In the genomic region with DNA sequence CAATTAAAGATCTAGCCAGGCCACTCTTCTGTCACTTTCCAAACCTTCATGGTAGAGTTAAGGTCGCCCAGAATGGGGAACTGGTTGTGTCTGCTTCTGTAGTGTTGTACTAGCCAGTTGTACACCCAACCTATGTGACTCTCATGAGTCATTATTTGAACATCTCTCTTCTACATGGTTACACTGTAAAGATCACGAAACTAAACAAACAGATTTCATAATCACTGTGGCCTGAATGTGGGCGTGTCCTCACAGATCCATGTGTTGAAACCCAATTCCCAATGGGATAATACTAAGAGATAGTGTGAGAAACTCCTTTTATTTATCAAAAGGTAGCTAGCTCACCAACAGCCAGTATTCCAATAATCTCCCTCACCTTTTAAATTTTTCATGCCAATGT, we compare ENCODE assay signal across 30 mouse cellular contexts. TPM values are rescaled to one million over a fixed set of nuclear protein-coding genes. Genes with fewer than 3 reads are reported as not detected.
A peak's percentile ranks its signal among the peaks of the same experiment; 100 is the strongest.
DNase-seq lines count a peak whose midpoint lies in the region; ATAC-seq and TF ChIP-seq lines count a peak whose summit lies in the region.
"Had no signal": no experiment of that assay in that cellular context is flagged by ENCODE, and none has a peak within 500 bp of the region (broad histone marks: within the 10 kb centered on the region; RNA-seq: fewer than 3 reads in every experiment).

No protein-coding gene starts in this region.

- H3K9me3 ChIP-seq in liver, embryonic 13.5 days (replicated peaks): no peaks in the 10 kb centered on the region
- peaks cover 3% of the 10 kb centered on the region; the same call in 1 of the 2 replicates for H3K9me3 ChIP-seq in kidney, embryonic 15.5 days (replicated peaks)
- H3K9me3 ChIP-seq: heart, embryonic 10.5 days; heart, embryonic 15.5 days; midbrain, embryonic 15.5 days had no signal

- H3K27me3 ChIP-seq in liver, embryonic 13.5 days: 0 out of 2 replicates have a peak, but pooled peaks cover 5% of the 10 kb centered on the region
- no peaks in the 10 kb centered on the region for H3K27me3 ChIP-seq in myocyte (ENCODE audit: control insufficient read depth, insufficient read depth, insufficient read length)
- no peaks in the 10 kb centered on the region for H3K27me3 ChIP-seq in kidney, embryonic 15.5 days
- H3K27me3 ChIP-seq: CH12.LX; heart, embryonic 15.5 days; limb, embryonic 13.5 days; midbrain, embryonic 15.5 days had no signal

- no peak for ATAC-seq in liver, embryonic 13.5 days (ENCODE audit: low read depth)
- ATAC-seq in kidney, embryonic 15.5 days (replicated peaks; ENCODE audit: low FRiP score): no peak
- ATAC-seq: forebrain, embryonic 14.5 days; hindbrain, embryonic 16.5 days; intestine, embryonic 16.5 days; midbrain, embryonic 15.5 days had no signal

- 55% methylated on average over 3 of the region's 3 CpGs for WGBS in liver, embryonic 13.5 days (ENCODE audit: insufficient replicate concordance)
- WGBS in kidney, embryonic 15.5 days: 80% methylated on average over 3 of the region's 3 CpGs

- H3K27ac ChIP-seq in liver, embryonic 13.5 days: peak overlapping the region; percentile 52; the same call in 1 of the 2 replicates
- H3K27ac ChIP-seq in kidney, embryonic 15.5 days: no peak overlapping the region
- H3K27ac ChIP-seq: heart, embryonic 15.5 days; limb, embryonic 13.5 days; midbrain, embryonic 15.5 days had no signal

- no peak for DNase-seq in liver, embryonic 13.5 days
- DNase-seq in liver (no peak), 3T3-L1 (ENCODE audit: low read depth, low spot score) (peak; percentile 34), NIH3T3 (ENCODE audit: low read depth) (peak; percentile 55)
- DNase-seq in ovary, postnatal 10 days (ENCODE audit: low spot score): no peak
- DNase-seq: B cell, adult 2 months; cerebellum, adult 9-10 months; cerebellum, postnatal 36 days; gastrocnemius, postnatal 14 days; heart, adult 11 months; kidney, adult 9 months; kidney, postnatal 14 days; layer of hippocampus, adult 9-11 months; right cerebral cortex, adult 18-20 months; right cerebral cortex, postnatal 4 days had no signal

- no peaks in the 10 kb centered on the region for H3K36me3 ChIP-seq in liver, embryonic 13.5 days
- no peaks in the 10 kb centered on the region for H3K36me3 ChIP-seq in myocyte (ENCODE audit: control insufficient read depth, insufficient read depth)
- no peaks in the 10 kb centered on the region for H3K36me3 ChIP-seq in kidney, embryonic 15.5 days
- H3K36me3 ChIP-seq: heart, embryonic 10.5 days; heart, embryonic 15.5 days; limb, embryonic 13.5 days; midbrain, embryonic 15.5 days had no signal

- TF ChIP-seq POLR2A in myocyte (IDR thresholded peaks at IDR 0.05; ENCODE audit: insufficient read length, low read depth): no peak

- H3K4me3 ChIP-seq in liver, embryonic 13.5 days (replicated peaks): no peak overlapping the region
- no peak overlapping the region for H3K4me3 ChIP-seq in myocyte
- no peak overlapping the region for H3K4me3 ChIP-seq in kidney, embryonic 15.5 days (replicated peaks)
- H3K4me3 ChIP-seq: heart, embryonic 10.5 days; heart, embryonic 15.5 days; limb, embryonic 13.5 days; midbrain, embryonic 15.5 days had no signal

- H3K79me2 ChIP-seq in myocyte (ENCODE audit: control insufficient read depth, insufficient read depth): no peaks in the 10 kb centered on the region

- no peak overlapping the region for H3K4me2 ChIP-seq in liver, embryonic 13.5 days
- H3K4me2 ChIP-seq in myocyte (ENCODE audit: low read depth): no peak overlapping the region
- no peak overlapping the region for H3K4me2 ChIP-seq in kidney, embryonic 15.5 days
- H3K4me2 ChIP-seq: heart, embryonic 15.5 days; limb, embryonic 13.5 days; lung, embryonic 14.5 days; midbrain, embryonic 15.5 days had no signal

- peaks cover 59% of the 10 kb centered on the region for H3K4me1 ChIP-seq in liver, embryonic 13.5 days (replicated peaks)
- peaks cover 7% of the 10 kb centered on the region for H3K4me1 ChIP-seq in kidney, embryonic 15.5 days
- H3K4me1 ChIP-seq: heart, embryonic 15.5 days; limb, embryonic 13.5 days; midbrain, embryonic 15.5 days had no signal

- H3ac ChIP-seq in myocyte (ENCODE audit: control insufficient read depth, insufficient read length): no peak overlapping the region

- H3K9ac ChIP-seq in liver, embryonic 13.5 days: no peak overlapping the region
- H3K9ac ChIP-seq in kidney, embryonic 15.5 days: no peak overlapping the region
- H3K9ac ChIP-seq: heart, embryonic 15.5 days; limb, embryonic 13.5 days; lung, embryonic 14.5 days; midbrain, embryonic 15.5 days had no signal

TF ChIP-seq in myocyte, 11 proteins besides CTCF, POLR2A, EP300 and RAD21:
- TF ChIP-seq USF1 (IDR thresholded peaks at IDR 0.05; ENCODE audit: low read depth): no peak
- TF ChIP-seq CEBPB (IDR thresholded peaks at IDR 0.05; ENCODE audit: insufficient read depth, poor library complexity, severe bottlenecking): 0 out of 2 replicates have a peak, but pooled peaks have one; percentile 38

RNA-seq across cellular contexts. Expression of gene 1700017B05Rik, which starts 33.3 kb away (rescaled TPM):
- 14.6 and 14.9 TPM in 2 replicates for polyA plus RNA-seq in liver, embryonic 13.5 days (2015; fragmentation: Nextera tagmentation; extraction: Ambion mirVana)
- polyA plus RNA-seq in myocyte (2012; fragmentation: generic; extraction: Trizol): 30.3 TPM
- polyA plus RNA-seq in kidney, embryonic 15.5 days (2015; fragmentation: Nextera tagmentation; extraction: Ambion mirVana): 22.0 and 24.6 TPM in 2 replicates

RNA-seq across cellular contexts. Expression of gene Trcg1, which starts 59.3 kb away (rescaled TPM):
- not detected in 2 replicates for polyA plus RNA-seq in liver, embryonic 13.5 days (2015; fragmentation: Nextera tagmentation; extraction: Ambion mirVana)
- not detected for polyA plus RNA-seq in myocyte (2012; fragmentation: generic; extraction: Trizol)
- polyA plus RNA-seq in kidney, embryonic 15.5 days (2015; fragmentation: Nextera tagmentation; extraction: Ambion mirVana): not detected in 2 replicates
- polyA plus RNA-seq: embryonic facial prominence, embryonic 11.5 days; forebrain, embryonic 14.5 days; heart, embryonic 10.5 days; heart, embryonic 15.5 days; hindbrain, embryonic 11.5 days; intestine, embryonic 16.5 days; limb, embryonic 13.5 days; lung, embryonic 14.5 days; midbrain, embryonic 15.5 days; neural tube, embryonic 11.5 days; spleen, adult 2 months had no signal

Comparison
In these comparisons a context has a peak if more than half of its experiments do, and no peak if none do; other contexts are left out.
1. DNase-seq: peak in 3T3-L1 (single experiment) and NIH3T3 (single experiment); none in liver, embryonic 13.5 days (single experiment), liver (single experiment) and ovary, postnatal 10 days (single experiment).